Mouse (Mus musculus) liver, embryonic 14.5 days (tissue): ENCODE results near the gene Sepsecs.

Source experiments
- CTCF ChIP-seq: IDR thresholded peaks from 2 replicates; pipeline ENCODE4 v1.5.1; 2016; ENCODE audit warnings: antibody characterized with exemption, low read depth, control low read depth
- EP300 ChIP-seq: IDR thresholded peaks from 2 replicates; pipeline ENCODE4 v1.6.1; 2016; ENCODE audit warnings: antibody characterized with exemption, low read depth

- TF ChIP-seq EP300 (no peak), CTCF (no peak)
Observed at GRCm38 (mm10) chr5:52657336-52657735, 12.2 kb downstream of the Sepsecs start.
